Mouse (Mus musculus) embryo, embryonic 11.5 days (tissue): ENCODE data around the gene Srl.
"Not testable (repeated sequence)": the region's sequence is repeated elsewhere in the genome, so short reads cannot be mapped to it uniquely, and the experiment has no call there.

Source experiments
- DNase-seq: peaks from one replicate; pipeline ENCODE4 v3.0.0-alpha.2; 2012; ENCODE audit warnings: low read depth, low spot score

The Srl gene

DNA sequence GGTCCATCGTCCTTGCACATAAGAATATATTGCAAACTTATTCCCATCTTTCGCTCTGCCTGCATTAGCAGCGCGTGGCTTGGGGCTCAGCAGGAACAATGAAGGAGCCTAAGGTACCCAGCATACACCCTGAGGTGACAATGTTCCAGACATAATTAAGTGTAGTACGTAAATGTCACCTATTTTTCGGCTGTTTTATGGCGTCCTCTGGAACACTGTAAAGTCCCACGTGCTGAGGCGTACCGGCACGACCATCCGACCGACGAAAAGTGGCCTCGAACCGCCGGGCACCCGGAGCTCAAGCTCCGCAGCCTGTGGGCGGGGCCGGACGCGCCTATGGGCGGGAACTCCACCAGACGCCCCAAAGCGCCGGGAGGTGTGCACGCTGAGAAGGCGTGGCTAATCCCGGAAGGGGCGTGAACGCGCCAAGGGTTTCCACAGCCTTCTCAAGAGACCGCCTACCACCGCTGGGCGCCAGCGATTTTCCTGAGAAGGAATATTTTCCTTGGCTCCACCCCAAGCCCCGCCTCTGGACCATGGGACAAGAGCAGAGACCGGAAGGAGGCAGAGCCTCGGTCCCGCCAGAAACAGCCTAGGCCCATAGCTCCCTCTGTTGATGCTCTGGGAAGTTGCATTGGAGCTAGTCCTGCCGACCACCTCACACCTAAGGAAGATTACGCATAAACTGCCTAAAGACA is at the start of gene Srl:
TSS of gene Srl (minus strand) at position 316 of the 698 bp plus-strand sequence.
- peak; percentile 100 for DNase-seq

DNA sequence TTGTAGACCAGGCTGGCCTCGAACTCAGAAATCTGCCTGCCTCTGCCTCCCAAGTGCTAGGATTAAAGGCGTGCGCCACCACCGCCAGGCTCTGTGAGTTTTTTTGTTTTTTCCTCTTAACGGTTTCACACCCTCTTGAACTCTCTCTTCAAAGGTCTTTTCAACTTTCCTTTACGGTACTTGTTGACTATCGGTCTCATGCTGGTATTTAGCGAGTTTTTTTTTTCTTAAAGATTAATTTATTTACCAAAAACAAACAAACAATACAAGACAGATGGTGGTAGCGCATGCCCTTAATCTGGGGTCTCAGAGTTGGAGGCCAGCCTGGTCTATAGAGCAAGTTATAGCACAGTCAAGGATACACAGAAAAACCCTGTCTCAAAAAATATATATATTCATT is 48.6 kb upstream of the Srl start:
- DNase-seq, result no peak

DNA sequence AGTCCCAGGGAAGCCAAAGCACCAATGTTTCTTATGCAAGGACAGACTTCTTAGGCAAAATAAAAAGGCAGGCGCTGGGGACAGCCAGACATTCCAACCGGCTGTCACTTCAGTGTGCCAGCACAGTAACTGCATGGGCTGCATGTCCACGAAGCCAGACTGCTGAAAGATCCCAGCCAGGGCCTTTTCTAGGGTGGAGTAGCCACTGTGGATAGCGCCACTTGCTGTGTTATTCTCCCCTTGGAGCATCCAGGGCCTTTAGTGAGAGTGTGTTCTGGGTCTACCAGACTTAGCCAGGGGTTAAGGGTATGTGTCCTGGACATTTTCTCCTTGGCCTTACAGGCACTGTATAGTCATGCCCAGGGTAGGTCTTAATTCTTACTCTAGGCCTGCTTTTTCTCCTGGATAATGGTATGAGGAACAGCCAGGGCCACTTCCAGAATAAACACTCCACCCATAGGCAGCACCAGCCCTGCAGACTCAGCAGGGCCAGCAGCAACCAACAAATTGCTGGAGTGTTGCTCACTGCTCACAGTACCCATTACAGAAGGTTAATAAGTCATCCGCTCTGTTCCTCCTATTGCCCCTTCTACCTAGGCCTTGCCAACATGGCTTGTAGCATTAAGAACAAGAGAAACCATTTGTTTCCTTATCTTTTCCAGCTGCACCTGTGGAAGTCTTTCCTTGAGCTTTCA is 46.0 kb upstream of the Srl start:
- DNase-seq, result no peak

DNA sequence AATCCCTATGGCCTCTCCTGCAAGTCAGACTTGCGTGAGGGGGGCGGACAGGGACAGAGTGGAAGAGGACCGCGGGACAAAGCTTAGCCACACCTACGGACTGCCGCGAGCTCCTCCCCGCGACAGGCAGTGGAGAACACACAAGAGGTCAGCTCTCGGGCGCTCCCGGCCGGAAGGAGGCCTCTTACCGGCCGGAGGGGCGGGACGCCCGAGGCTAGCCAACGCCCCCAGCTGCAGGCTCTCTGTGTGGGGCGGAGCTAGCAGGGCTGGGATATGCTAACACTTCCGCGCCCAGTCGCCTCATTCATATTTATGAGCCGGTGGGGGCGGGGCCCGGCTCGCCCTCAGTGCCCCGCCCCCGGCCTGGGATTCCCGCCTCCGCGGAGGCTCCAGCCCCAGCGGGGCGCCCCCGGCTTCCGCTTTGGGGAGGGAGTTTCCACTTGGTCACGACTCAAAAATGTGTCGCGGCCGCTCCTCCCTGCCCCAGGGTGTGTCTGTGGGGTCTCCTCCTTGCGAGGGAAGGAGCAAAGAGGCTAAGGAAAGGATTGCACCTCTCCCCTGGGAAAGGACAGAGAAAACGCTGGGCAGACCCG is 45.0 kb upstream of the Srl start:
- DNase-seq, result peak; percentile 95

DNA sequence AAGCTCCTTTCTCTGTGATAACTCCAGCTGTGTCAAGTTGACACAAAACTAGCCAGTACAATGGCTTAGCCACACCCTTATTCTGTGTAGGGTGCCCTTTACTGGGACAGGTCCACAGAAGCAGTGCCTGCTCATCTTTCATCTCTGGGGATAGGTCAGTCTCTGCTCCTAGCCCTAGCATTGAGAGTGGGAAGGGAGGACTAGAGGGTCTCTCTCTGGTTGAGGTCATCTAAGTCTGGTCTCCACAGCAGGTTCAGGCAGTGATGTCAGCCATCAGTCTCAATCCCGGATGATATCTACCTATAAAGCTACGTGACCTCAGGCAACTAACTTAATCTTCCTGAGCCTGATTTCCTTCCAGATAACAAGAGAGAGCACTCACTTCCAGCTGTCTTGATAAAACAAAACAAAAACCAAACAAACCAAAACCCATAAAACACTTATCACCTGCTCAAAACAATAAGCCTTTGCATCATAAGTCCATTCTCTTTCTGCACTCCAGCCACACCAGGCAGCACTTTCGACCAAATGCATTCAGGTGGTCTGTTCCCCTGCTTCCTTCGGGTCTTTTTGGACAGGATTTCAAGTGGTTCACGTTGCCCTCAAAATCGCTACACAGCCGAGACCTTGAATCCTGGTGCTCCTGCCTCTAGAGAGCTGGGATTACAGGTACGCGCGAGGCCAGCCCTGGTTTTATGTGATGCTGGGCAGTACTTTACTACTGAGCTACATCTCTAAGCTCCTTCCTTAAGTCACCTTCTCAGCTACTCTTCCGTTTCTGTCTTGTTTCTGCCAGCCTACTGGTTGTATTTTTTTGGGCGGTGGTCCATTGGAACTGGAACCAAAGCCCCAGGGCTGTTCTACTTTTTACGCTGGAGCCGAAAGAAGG is 44.3 kb upstream of the Srl start:
- no peak for DNase-seq

DNA sequence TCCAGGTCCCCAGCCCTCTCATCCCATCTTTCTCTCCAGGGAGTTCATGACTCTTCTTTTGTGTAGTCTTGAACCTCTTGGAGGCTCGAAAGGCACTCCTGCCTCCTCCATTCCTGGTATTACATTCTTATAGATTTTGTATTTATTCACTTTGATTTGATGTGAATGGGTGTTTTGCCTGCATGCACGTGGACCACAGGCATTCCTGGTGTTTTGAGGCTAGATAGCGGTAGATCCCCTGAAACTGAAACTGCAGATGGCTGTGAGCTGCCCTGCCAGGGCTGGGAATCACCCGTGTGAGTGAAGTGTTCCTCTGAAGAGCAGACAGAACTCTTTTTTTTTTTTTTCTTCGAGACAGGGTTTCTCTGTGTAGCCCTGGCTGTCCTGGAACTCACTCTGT is 42.8 kb upstream of the Srl start:
- no peak for DNase-seq

DNA sequence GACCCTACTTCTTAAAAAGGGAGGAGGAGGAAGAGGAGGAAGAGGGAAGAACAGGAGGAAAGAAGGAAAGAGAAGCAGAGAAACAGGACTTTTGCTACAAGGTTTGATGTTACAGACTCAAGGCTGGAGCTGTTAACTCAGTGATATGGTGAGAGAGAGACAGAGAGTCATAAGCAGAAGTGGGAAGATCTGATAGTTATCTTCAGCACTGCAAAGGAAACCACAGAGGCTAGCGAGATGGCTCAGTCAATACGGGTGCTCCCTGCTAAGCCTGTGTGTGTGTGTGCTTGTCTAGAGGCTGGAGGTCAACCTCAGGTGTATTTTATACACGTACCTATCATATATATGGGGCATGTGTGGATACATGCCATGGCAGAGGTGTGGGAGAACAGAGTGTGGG is 42.2 kb upstream of the Srl start:
- no peak for DNase-seq

DNA sequence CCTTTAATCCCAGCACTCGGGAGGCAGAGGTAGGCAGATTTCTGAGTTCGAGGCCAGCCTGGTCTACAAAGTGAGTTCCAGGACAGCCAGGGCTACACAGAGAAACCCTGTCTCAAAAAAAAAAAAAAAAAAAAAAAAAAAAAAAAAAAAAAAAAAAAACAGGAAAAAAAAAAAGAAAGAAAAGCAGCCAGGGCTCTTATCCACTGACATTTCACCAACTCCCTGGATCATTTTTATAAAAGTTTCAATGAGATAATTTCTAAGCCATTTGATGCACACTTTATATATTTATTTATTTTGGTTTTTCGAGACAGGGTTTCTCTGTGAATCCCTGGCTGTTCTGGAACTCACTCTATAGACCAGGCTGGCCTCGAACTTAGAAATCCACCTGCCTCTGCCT is 39.6 kb upstream of the Srl start:
- DNase-seq, result not testable (repeated sequence)

DNA sequence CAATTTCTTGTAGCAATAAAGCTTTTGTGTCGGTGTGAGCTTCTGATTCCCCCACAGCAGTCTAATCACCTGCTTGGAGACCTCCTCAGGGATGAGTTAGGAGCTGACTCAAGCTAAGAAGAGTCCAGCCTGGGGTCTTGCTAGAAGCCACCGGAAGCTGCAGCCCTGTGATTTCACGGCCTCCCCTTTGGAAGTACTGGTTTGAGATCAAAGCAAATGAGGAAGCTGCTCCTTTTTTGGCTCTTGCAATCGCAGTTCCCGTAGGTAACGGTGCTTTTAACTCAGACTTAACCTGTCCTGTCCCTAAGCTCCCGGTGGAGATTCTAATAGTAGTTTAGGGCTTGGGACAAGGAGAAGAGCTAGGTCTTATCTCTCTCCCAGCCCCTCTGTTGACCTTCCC is 37.0 kb upstream of the Srl start:
- DNase-seq, result no peak

DNA sequence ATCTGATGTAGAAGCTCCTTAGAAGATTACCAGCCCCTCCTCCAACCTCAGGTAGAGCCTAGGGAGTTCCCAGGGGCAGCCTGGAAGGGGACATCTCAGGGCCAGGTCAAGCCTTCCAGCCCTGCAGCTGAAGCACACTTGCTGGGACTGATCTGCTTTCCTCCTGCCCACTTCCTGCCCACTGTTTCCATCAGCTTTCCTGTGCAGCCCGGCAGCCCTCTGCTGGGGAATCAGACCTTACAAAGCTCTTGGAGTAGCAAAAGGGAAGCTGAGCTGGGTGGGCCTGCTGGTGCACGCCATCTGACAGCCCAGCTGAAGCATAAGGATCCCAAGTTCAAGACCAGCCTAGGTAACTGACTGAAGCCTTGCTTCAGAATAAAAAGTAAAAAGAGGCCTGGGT is 35.3 kb upstream of the Srl start:
- DNase-seq, result no peak

DNA sequence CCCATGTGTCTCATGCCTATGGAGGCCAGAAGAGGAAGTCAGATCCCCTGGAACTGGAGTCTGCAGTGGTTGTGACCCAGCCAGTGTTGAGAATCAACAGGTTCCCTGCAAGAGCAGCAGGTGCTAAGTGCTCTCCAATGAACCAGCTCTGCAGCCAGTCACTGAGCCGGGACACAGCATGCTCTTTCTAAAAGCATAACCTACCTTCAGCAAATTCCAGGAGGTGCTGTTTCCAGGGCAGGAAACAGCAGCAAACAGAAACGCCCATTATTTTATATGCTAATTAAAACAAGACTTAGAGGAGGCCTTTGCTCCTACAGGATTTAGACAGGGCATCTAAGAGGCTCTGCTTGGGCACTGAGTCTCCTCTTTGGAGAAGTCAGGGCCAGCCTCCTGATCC is 34.4 kb upstream of the Srl start:
- no peak for DNase-seq

DNA sequence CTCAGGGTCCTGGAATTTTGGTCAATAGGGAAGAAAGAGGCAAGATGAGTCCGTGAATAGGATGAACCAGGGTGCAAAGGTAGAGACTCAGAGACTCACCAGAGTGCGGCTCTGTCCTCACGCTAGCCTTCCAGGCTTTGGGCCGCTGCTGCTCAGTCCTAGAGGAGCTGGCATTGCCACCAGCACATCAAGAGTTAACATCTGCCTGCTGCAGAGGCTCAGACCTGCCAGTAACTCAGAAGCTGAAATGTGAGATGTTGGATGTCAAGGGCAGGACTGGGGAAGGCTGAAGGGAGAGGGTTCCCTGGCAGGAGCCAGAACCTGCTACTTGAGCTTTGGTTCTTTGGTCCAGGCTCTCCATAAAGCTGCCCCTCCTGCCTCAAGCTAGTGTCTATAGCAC is 29.1 kb upstream of the Srl start:
- no peak for DNase-seq

DNA sequence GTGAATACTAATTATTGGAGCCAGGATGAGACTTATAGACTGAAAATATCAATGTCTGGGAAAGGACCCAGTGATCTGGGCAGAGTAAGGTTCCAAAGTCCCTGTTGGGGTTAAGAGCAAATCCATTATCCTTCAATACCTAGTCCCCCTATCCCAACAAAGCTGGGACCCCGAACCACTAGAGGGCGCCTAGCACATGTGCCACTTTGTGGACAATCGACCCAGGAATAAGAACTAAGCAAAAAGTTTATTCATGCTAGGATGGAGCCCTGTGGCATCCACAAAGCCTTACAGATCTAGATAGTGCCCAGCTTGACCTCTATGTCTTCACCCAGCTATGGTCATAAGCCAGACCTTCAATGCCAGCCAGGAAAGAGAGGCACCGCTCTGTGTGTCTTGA is 26.3 kb upstream of the Srl start:
- DNase-seq, result peak; percentile 81

DNA sequence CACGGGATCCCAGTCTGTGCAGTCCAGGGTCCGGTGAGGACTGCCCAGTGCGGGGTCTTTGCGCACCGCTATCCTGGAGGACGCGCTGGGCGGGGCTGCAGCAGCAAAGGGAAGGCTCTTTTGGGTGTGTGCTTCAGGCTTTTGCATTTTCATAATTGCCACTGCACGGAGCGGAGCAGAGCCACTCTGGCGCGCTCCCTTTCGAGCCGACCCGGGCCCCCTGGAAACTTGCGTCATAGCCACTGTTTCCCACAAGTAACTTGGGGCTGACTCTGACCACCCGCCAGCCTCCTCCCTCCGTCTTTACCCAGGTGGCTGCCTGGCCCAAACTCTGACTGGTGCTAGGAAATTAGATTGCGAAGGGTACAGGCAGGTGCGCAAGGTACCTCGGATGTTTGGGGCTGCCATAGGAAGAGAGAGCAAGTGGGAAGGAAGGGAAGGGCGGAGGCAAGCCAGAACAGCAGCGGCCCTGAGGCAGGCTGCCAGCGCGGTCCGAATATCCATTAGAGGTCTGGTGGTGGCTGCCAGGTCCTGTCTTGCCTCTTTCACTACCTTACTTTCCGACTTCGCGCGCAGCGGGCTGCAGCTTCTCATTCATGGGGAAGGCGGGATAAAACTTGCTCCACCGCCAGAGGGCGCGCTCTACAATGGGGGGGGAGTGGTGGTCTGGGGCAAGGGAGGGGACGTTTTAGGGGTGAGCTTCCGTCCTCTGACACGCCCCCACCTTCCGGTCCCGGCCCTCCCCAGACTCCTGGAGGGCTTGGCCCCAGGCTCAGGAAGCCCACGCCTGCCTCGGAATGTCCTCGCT is 18.7 kb upstream of the Srl start:
- DNase-seq, result peak; percentile 50

DNA sequence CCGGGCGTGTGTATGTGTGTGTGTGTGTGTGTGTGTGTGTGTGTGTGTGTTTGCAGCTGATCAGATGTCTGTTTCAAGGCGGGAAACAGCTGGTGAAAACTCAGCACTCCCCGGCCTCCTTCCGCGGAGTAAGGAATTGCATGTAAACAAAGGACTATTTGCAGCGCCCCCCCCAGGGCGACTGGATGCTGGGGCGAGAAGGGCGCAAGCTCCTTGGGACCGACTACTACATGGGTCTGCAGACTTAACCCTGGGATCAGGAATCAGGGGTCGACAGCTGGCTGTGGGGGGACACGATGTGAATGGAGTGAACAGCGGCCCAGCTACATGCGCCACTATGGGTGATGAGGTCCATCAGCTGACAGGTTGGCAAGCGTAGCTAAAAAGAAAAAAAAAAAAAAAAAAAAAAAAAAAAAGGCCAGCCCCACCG is 18.1 kb upstream of the Srl start, which contains the start of gene Tfap4:
TSS of gene Tfap4 (minus strand) at position 140 of the 430 bp plus-strand sequence.
- DNase-seq, result peak; percentile 78

DNA sequence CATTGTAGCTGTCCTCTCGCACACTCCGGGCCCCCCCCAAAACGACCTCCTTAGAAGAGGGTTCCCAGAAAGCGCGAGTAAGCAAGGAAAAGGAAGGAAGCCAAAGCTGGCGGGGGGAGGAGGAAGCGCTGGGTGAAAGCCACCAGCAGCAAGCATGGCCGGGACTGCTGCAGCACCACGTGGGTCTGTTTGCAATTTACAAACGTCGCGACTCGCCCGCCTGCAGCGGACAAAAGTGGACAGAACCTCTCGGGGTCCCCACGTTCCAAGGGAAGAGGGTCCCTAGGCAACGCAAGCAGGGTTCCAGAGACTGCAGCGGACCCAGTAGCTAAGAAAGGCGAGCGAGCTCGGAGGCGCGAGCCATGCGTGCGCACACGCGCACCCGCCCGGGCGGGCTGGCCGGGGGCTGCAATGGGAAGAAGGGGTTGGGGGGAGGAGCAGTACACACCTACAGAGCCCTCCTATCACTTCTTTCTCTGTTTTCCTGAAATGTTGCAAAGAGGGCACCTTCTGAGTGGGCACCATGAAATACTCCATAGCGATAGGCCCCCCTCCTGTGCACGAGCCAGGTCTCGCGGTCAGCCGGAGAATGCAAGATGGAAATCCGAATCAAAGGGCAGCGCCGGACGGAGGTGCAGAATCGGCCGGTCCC is 17.5 kb upstream of the Srl start:
- DNase-seq, result peak; percentile 46

DNA sequence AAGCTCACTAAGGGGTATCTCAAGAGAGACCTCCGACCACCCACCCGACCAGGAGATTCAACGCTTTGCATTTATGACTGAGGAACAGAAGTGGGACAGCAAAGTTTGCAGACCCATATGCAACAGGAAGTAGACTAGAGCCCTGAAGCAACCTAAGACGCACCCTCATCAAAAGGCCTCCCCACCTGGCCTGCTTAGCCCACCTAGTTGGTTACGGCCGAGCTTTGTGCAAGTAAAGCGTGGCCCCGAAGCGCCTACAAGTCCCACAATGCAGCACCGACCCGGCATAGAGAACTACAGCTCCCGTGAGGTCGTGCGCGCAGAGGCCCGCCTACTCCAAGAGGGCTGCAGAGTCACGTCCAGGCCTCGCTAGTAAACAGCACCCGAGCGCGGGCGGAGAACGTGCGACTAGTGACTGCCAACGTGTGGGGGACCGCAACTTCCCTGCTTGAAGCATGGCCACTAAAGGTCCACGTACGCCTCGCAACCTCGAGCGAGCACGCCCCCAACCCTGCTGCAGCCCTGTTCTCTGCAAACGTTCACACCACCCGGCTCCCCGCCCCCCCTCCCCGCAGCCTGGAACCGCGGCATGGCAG is 16.9 kb upstream of the Srl start:
- peak; percentile 86 for DNase-seq

DNA sequence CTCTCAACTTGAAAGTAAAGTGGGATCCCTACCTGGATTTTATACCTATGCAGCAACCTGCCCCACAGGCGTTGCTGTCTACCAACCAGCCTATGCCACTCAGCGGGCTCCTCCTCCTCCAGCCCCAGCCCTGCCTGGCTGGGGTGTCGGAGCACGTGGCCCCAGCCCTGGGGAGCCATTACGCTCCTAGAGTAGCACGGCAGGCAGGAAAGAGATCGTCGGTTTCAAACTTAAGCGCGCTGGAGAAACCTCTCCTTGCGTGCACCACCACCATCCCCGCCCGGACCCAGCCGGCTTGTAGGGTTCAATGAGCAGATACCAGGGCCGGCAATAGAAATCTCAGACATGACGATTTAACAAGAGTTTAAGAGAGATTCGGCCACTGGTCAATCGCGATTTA is 16.3 kb upstream of the Srl start:
- DNase-seq, result peak; percentile 44

DNA sequence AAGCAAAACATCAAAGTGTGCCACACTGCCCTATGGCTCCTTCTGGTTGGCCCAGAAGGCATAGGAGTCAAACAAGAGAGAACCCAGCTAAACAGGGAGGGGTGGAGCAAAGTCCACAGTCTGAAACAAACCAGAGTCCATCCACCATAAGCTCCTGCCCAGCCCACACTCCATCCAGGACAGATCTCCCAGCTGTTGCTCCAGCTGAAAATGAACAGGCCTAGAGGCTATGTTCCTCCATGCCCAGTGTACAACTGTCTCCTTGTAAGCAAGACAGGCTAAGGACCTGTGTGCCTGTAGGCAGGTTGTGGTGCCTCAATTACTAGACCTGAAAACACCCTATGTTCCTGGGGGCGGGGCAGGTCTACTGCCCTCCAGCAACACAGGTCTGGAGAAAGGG is 15.5 kb upstream of the Srl start:
- no peak for DNase-seq

DNA sequence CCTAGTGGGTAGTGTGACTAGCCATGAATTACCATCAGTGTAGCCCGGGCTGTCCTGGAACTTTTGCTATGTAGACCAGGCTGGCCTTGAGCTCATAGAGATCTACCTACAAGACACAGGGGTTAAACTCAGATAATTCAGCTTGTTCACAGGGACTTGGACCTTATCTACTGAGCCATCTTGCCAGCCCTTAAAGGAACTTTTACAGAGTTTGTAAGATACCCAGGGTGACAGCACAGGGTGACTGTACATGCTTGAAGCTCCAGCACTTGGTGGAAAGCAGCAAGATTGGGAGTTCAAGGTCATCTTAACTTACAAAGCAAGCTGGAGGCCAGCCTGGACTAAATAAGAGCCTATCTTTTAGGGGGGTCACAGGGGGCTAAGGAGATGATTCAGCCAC is 13.9 kb upstream of the Srl start:
- no peak for DNase-seq
